Mouse (Mus musculus) ES-E14 (cell line): ENCODE results near the gene Gm20403.

Source experiments
- CHD2 ChIP-seq: IDR thresholded peaks from 2 replicates; pipeline ENCODE4 v1.6.1; 2014; ENCODE audit warnings: mild to moderate bottlenecking, low read depth, low read length, inconsistent platforms
- ZC3H11A ChIP-seq: IDR thresholded peaks from 2 replicates; pipeline ENCODE4 v1.6.1; 2012; ENCODE audit warnings: low read depth, mild to moderate bottlenecking, inconsistent platforms, low read length, borderline replicate concordance

DNA sequence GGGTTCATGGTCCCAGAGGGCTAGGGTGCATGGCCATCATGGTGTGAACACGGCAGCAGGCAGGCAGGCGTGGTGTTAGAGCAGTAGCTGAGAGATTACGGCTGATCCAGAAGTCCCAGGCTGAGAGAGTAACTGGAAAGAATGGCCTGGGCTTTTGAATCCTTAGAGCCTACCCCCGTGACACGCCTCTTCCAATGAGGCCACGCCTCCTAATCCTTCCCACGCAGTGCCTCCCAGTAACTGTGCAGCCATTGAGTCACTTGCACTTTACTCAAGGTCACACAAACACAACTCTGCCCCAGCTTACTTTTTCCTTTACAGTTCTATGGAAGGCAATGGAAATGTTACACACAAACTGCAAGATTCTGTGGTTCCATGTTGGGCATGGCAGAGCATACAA, 19.7 kb upstream of the Gm20403 start:
- TF ChIP-seq CHD2 (no peak), ZC3H11A (no peak)
